29 mouse cellular contexts compared by ENCODE assay signal in genomic region chr12:57450017-57450583, GRCm38 (mm10).
DNase-seq lines count a peak whose midpoint lies in the region; ATAC-seq and TF ChIP-seq lines count a peak whose summit lies in the region.
"Had no signal": no experiment of that assay in that cellular context is flagged by ENCODE, and none has a peak within 500 bp of the region (broad histone marks: within the 10 kb centered on the region; RNA-seq: fewer than 3 reads in every experiment).

No protein-coding gene starts in this region.

- TF ChIP-seq EP300 in stomach, postnatal 0 days (optimal IDR thresholded peaks at IDR 0.05), result no peak

- H3K4me1 ChIP-seq in liver, embryonic 13.5 days (replicated peaks), result no peaks in the 10 kb centered on the region
- no peaks in the 10 kb centered on the region for H3K4me1 ChIP-seq in liver, embryonic 16.5 days (ENCODE audit: control insufficient read depth, low read depth, low read length)
- no peaks in the 10 kb centered on the region for H3K4me1 ChIP-seq in stomach, postnatal 0 days (replicated peaks; ENCODE audit: control insufficient read depth, insufficient read depth)
- H3K4me1 ChIP-seq: embryonic facial prominence, embryonic 10.5 days; embryonic facial prominence, embryonic 13.5 days; forebrain, embryonic 12.5 days; heart, embryonic 15.5 days; hindbrain, embryonic 12.5 days; hindbrain, embryonic 15.5 days had no signal

- H3K36me3 ChIP-seq in liver, embryonic 13.5 days, result no peaks in the 10 kb centered on the region
- H3K36me3 ChIP-seq in liver, embryonic 16.5 days (ENCODE audit: control insufficient read depth, insufficient read depth), result no peaks in the 10 kb centered on the region
- H3K36me3 ChIP-seq in stomach, postnatal 0 days (ENCODE audit: control insufficient read depth, insufficient read depth, low read length), result no peaks in the 10 kb centered on the region
- H3K36me3 ChIP-seq: embryonic facial prominence, embryonic 10.5 days; embryonic facial prominence, embryonic 13.5 days; forebrain, embryonic 12.5 days; heart, embryonic 15.5 days; hindbrain, embryonic 12.5 days; hindbrain, embryonic 15.5 days had no signal

- H3K9ac ChIP-seq in liver, embryonic 13.5 days, result no peak overlapping the region
- H3K9ac ChIP-seq in liver, embryonic 16.5 days (ENCODE audit: low read depth, low read length), result no peak overlapping the region
- H3K9ac ChIP-seq in stomach, postnatal 0 days (ENCODE audit: low read length), result no peak overlapping the region
- H3K9ac ChIP-seq: embryonic facial prominence, embryonic 13.5 days; forebrain, embryonic 12.5 days; forebrain, postnatal 0 days; heart, embryonic 15.5 days; hindbrain, embryonic 12.5 days; hindbrain, embryonic 15.5 days had no signal

- peak; percentile 53 for DNase-seq in urinary bladder, postnatal 14 days (ENCODE audit: low spot score)
- no peak for DNase-seq in urinary bladder, postnatal 10 days (ENCODE audit: low spot score)
- DNase-seq in liver, embryonic 13.5 days, result no peak
- no peak for DNase-seq in stomach, postnatal 0 days (ENCODE audit: low spot score)
- DNase-seq in ovary, postnatal 36 days (ENCODE audit: low spot score), result no peak
- DNase-seq in thymus, postnatal 4 days, result no peak
- DNase-seq in cerebellum, adult 8-10 months, result no peak
- DNase-seq: adrenal gland, adult 2 months; adrenal gland, postnatal 14 days; cerebellum, adult 11 months; cerebellum, adult 2 months; cerebellum, postnatal 10 days; cerebellum, postnatal 36 days; embryo, embryonic 11 days; forebrain, postnatal 0 days; gastrocnemius, adult 2 months; gastrocnemius, postnatal 14 days; heart, adult 11 months; heart, postnatal 10 days had no signal

- ATAC-seq in liver, embryonic 13.5 days (ENCODE audit: low read depth), result peak; percentile 34; the same call in 1 of the 2 replicates
- peak; percentile 74 for ATAC-seq in liver, embryonic 16.5 days (ENCODE audit: low read depth)
- peak; percentile 86 for ATAC-seq in stomach, postnatal 0 days (ENCODE audit: low FRiP score, low TSS enrichment)
- ATAC-seq: CD4-positive, CD25-positive, alpha-beta regulatory T cell, adult 4 months; forebrain, postnatal 0 days had no signal

- H3K9me3 ChIP-seq in liver, embryonic 13.5 days (replicated peaks), result no peaks in the 10 kb centered on the region
- H3K9me3 ChIP-seq in liver, embryonic 16.5 days (replicated peaks; ENCODE audit: control insufficient read depth, low read length), result no peaks in the 10 kb centered on the region
- no peaks in the 10 kb centered on the region for H3K9me3 ChIP-seq in stomach, postnatal 0 days (ENCODE audit: control insufficient read depth, low read length)
- H3K9me3 ChIP-seq: embryonic facial prominence, embryonic 10.5 days; embryonic facial prominence, embryonic 13.5 days; heart, embryonic 15.5 days; hindbrain, embryonic 12.5 days; hindbrain, embryonic 15.5 days had no signal

- no peak overlapping the region for H3K4me3 ChIP-seq in liver, embryonic 13.5 days (replicated peaks)
- no peak overlapping the region for H3K4me3 ChIP-seq in liver, embryonic 16.5 days (ENCODE audit: low read depth, low read length)
- no peak overlapping the region for H3K4me3 ChIP-seq in stomach, postnatal 0 days (ENCODE audit: low read depth, low read length)
- H3K4me3 ChIP-seq: embryonic facial prominence, embryonic 10.5 days; embryonic facial prominence, embryonic 13.5 days; erythroblast, embryonic 14.5 days; forebrain, embryonic 12.5 days; gastrocnemius, adult 2 months; heart, embryonic 15.5 days; hindbrain, embryonic 12.5 days; hindbrain, embryonic 15.5 days had no signal

- WGBS in liver, embryonic 13.5 days (ENCODE audit: insufficient replicate concordance), result 76% methylated on average over 5 of the region's 5 CpGs
- WGBS in liver, embryonic 16.5 days (ENCODE audit: insufficient replicate concordance), result 69% methylated on average over 5 of the region's 5 CpGs
- WGBS in stomach, postnatal 0 days, result 67% methylated on average over 5 of the region's 5 CpGs

- H3K27me3 ChIP-seq in liver, embryonic 13.5 days, result no peaks in the 10 kb centered on the region
- H3K27me3 ChIP-seq in liver, embryonic 16.5 days (ENCODE audit: control insufficient read depth, insufficient read depth, low read depth, low read length), result no peaks in the 10 kb centered on the region
- no peaks in the 10 kb centered on the region for H3K27me3 ChIP-seq in stomach, postnatal 0 days (ENCODE audit: control insufficient read depth, insufficient read depth, low read length)
- H3K27me3 ChIP-seq: embryonic facial prominence, embryonic 13.5 days; forebrain, embryonic 12.5 days; heart, embryonic 15.5 days; hindbrain, embryonic 12.5 days; hindbrain, embryonic 15.5 days had no signal

- no peak for TF ChIP-seq CTCF in stomach, postnatal 0 days (IDR thresholded peaks at IDR 0.05; ENCODE audit: low read depth)

- no peak overlapping the region for H3K4me2 ChIP-seq in liver, embryonic 13.5 days
- no peak overlapping the region for H3K4me2 ChIP-seq in liver, embryonic 16.5 days (ENCODE audit: low read depth, low read length)
- no peak overlapping the region for H3K4me2 ChIP-seq in stomach, postnatal 0 days (replicated peaks; ENCODE audit: low read depth)
- H3K4me2 ChIP-seq: embryonic facial prominence, embryonic 13.5 days; forebrain, embryonic 12.5 days; heart, embryonic 11.5 days; heart, embryonic 15.5 days; hindbrain, embryonic 12.5 days; hindbrain, embryonic 15.5 days had no signal

- H3K27ac ChIP-seq in liver, embryonic 13.5 days, result no peak overlapping the region
- peak overlapping the region; percentile 41; the same call in 1 of the 2 replicates for H3K27ac ChIP-seq in liver, embryonic 16.5 days (ENCODE audit: low read length)
- peak overlapping the region; percentile 85 for H3K27ac ChIP-seq in stomach, postnatal 0 days (replicated peaks)
- H3K27ac ChIP-seq: embryonic facial prominence, embryonic 10.5 days; embryonic facial prominence, embryonic 13.5 days; forebrain, embryonic 12.5 days; gastrocnemius, adult 2 months; heart, embryonic 15.5 days; hindbrain, embryonic 12.5 days; hindbrain, embryonic 15.5 days had no signal

Comparison
In these comparisons a context has a peak if more than half of its experiments do, and no peak if none do; other contexts are left out.
1. ATAC-seq: peak in every context shown above with its lines; median percentile 86 in stomach, postnatal 0 days; 74 in liver, embryonic 16.5 days; 34 in liver, embryonic 13.5 days.